Comparison of ENCODE assay signal across 8 mouse cellular contexts in genomic region chr3:137547414-137547877, GRCm38 (mm10).
DNase-seq lines count a peak whose midpoint lies in the region; ATAC-seq and TF ChIP-seq lines count a peak whose summit lies in the region.

No protein-coding gene starts in this region.

- H3K27ac ChIP-seq in left cerebral cortex, adult 2 months = no peak overlapping the region; the same call in 1 of the 2 replicates
- peak overlapping the region; percentile 10; the same call in 1 of the 2 replicates for H3K27ac ChIP-seq in limb, embryonic 13.5 days

- no peak for TF ChIP-seq CTCF in left cerebral cortex, adult 2 months (IDR thresholded peaks at IDR 0.05)

- H3K27me3 ChIP-seq in limb, embryonic 13.5 days = no peaks in the 10 kb centered on the region

- peaks cover 15% of the 10 kb centered on the region for H3K4me1 ChIP-seq in limb, embryonic 13.5 days

- no peak for DNase-seq in left cerebral cortex, adult 2 months (ENCODE audit: extremely low spot score in 1 of 2, low spot score in 2 of 2)
- no peak for DNase-seq in left cerebral cortex, adult 9 months (ENCODE audit: low spot score in 2 of 2)
- peak; percentile 42 to 63 for DNase-seq in cerebellum, postnatal 10 days
- peak; percentile 12 for DNase-seq in gastrocnemius, postnatal 10 days
- DNase-seq in testis, postnatal 10 days (ENCODE audit: low spot score) = peak; percentile 43
- no peak for DNase-seq in spleen, postnatal 14 days (ENCODE audit: low spot score in 2 of 2)
- DNase-seq in T-cell, adult 2 months (ENCODE audit: low spot score) = no peak

- peak overlapping the region; percentile 58 for H3K4me2 ChIP-seq in limb, embryonic 13.5 days (replicated peaks)

- H3K36me3 ChIP-seq in limb, embryonic 13.5 days = no peaks in the 10 kb centered on the region

- 0 out of 2 replicates have a peak, but pooled peaks have one; percentile 16 for ATAC-seq in limb, embryonic 13.5 days (ENCODE audit: low FRiP score, low read depth)

- intact Hi-C loops in left cerebral cortex, adult 2 months (cut with DNase I) = no loop called here

- no peaks in the 10 kb centered on the region for H3K9me3 ChIP-seq in limb, embryonic 13.5 days

- WGBS in limb, embryonic 13.5 days = 5% methylated on average over 12 of the region's 12 CpGs

- H3K9ac ChIP-seq in limb, embryonic 13.5 days = no peak overlapping the region

- H3K4me3 ChIP-seq in left cerebral cortex, adult 2 months = peak overlapping the region; percentile 1; the same call in 1 of the 2 replicates
- H3K4me3 ChIP-seq in limb, embryonic 13.5 days = peak overlapping the region; percentile 25

Comparison
In these comparisons a context has a peak if more than half of its experiments do, and no peak if none do; other contexts are left out.
1. DNase-seq: peak in cerebellum, postnatal 10 days (2 of 2), gastrocnemius, postnatal 10 days (single experiment) and testis, postnatal 10 days (single experiment); none in left cerebral cortex, adult 2 months (0 of 2), left cerebral cortex, adult 9 months (0 of 2), spleen, postnatal 14 days (0 of 2) and T-cell, adult 2 months (single experiment).